ENCODE assay signal across 8 mouse cellular contexts in the genomic region with DNA sequence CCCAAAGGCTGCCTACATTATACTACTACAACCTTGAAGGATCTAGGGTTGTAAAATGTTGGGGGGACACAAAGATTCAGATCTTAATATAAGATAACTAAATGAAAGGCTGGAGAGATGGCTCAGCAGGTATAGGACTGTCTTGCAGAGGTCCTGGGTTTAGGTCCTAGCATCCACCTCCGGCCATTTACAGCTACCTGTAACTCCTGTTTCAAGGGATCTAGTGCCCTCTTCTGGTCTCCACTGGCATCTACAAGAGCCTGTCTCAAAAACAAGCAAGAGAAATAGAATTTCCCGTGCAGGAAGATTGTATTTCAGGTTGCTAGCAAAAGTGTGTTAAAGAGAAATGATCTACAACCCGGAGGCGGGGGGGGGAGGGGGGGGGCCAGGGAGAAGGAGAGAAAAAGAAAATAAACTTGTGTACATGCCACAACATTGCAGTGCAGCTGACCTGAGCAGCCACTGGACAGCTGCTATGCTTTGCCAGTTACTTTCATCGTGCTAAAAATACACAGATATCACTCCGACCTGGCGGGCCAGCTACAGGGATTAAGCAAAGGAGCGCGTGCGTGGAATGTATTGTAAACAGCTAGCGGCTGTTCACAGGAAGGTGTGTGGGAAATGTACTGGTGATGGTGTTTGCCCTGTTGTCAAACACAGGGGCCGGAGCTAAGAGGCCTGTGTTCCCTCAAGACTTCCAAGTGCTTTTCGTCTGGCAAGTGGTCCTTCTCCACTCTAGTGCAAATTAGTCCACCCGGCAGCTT. TPM values are rescaled to one million over a fixed set of nuclear protein-coding genes. Genes with fewer than 3 reads are reported as not detected.
A peak's percentile ranks its signal among the peaks of the same experiment; 100 is the strongest.
DNase-seq lines count a peak whose midpoint lies in the region; ATAC-seq and TF ChIP-seq lines count a peak whose summit lies in the region.

No protein-coding gene starts in this region.

- no peaks in the 10 kb centered on the region for H3K36me3 ChIP-seq in heart, embryonic 15.5 days
- no peaks in the 10 kb centered on the region for H3K36me3 ChIP-seq in small intestine, adult 2 months (ENCODE audit: control insufficient read depth, insufficient read depth, low read length)

- peak overlapping the region; percentile 54 for H3K4me2 ChIP-seq in heart, embryonic 15.5 days

- H3K27ac ChIP-seq in heart, embryonic 15.5 days = peak overlapping the region; percentile 86
- peak overlapping the region; percentile 55 for H3K27ac ChIP-seq in small intestine, adult 2 months (ENCODE audit: insufficient read depth, low read depth, low read length)

- 12% methylated on average over 14 of the region's 14 CpGs for whole genome bisulfite sequencing in heart, embryonic 15.5 days
- WGBS in small intestine, adult 2 months = 39% methylated on average over 14 of the region's 14 CpGs

- DNase-seq in cerebellum, adult 18-20 months = peak; percentile 43 to 53
- DNase-seq in cerebellum, adult 9-11 months = no peak
- DNase-seq in CD4-positive helper T cell, adult 2 months (ENCODE audit: low read depth, low spot score) = peak; percentile 72
- DNase-seq in cerebellum, postnatal 25 days = peak; percentile 43 to 70
- DNase-seq in liver = peak; percentile 77
- DNase-seq in ovary, adult 18-20 months (ENCODE audit: low spot score) = no peak

- TF ChIP-seq POLR2A in small intestine, adult 2 months (IDR thresholded peaks at IDR 0.05; ENCODE audit: low read depth, low read length) = no peak

- peak; percentile 56; the same call in 1 of the 2 replicates for TF ChIP-seq CTCF in small intestine, adult 2 months (IDR thresholded peaks at IDR 0.05; ENCODE audit: extremely low read depth, insufficient read length, insufficient replicate concordance, low read depth, low read length)

- 0 out of 2 replicates have a peak overlapping the region, but pooled peaks have one; percentile 7 for H3K9ac ChIP-seq in heart, embryonic 15.5 days

- H3K4me1 ChIP-seq in heart, embryonic 15.5 days (replicated peaks) = peaks cover 21% of the 10 kb centered on the region
- no peaks in the 10 kb centered on the region; the same call in 1 of the 2 replicates for H3K4me1 ChIP-seq in small intestine, adult 2 months (ENCODE audit: control insufficient read depth, insufficient read depth, insufficient read length, low read length)

- ATAC-seq in heart, embryonic 15.5 days (replicated peaks; ENCODE audit: insufficient number of reproducible peaks, insufficient read depth, low FRiP score, low read depth) = peak; percentile 37

- no peaks in the 10 kb centered on the region for H3K27me3 ChIP-seq in heart, embryonic 15.5 days
- no peaks in the 10 kb centered on the region for H3K27me3 ChIP-seq in small intestine, adult 2 months (ENCODE audit: control insufficient read depth, insufficient read depth, low read length)

- H3K9me3 ChIP-seq in heart, embryonic 15.5 days (replicated peaks) = no peaks in the 10 kb centered on the region

- H3K4me3 ChIP-seq in heart, embryonic 15.5 days = peak overlapping the region; percentile 15
- no peak overlapping the region for H3K4me3 ChIP-seq in small intestine, adult 2 months (ENCODE audit: low read depth, low read length)

RNA-seq across cellular contexts. Expression of a gene that starts 8.3 kb away (rescaled TPM):
- 11.3 and 13.0 TPM in 2 replicates for polyA plus RNA-seq in heart, embryonic 15.5 days (2015; fragmentation: Nextera tagmentation; extraction: Ambion mirVana)
- 1.6 and 3.3 TPM in 2 replicates for polyA plus RNA-seq in small intestine, adult 2 months (2012; rRNA removed)

RNA-seq across cellular contexts. Expression of a gene that starts 13.1 kb away (rescaled TPM):
- not detected in 2 replicates for polyA plus RNA-seq in heart, embryonic 15.5 days (2015; fragmentation: Nextera tagmentation; extraction: Ambion mirVana)
- not detected in 2 replicates for polyA plus RNA-seq in small intestine, adult 2 months (2012; rRNA removed)

RNA-seq across cellular contexts. Expression of a gene that starts 45.1 kb away (rescaled TPM):
- polyA plus RNA-seq in heart, embryonic 15.5 days (2015; fragmentation: Nextera tagmentation; extraction: Ambion mirVana) = 17.3 and 19.0 TPM in 2 replicates
- 70.0 and 133 TPM in 2 replicates for polyA plus RNA-seq in small intestine, adult 2 months (2012; rRNA removed)

Comparison
In these comparisons a context has a peak if more than half of its experiments do, and no peak if none do; other contexts are left out.
1. DNase-seq: peak in cerebellum, adult 18-20 months (2 of 2), CD4-positive helper T cell, adult 2 months (single experiment), cerebellum, postnatal 25 days (2 of 2) and liver (single experiment); none in cerebellum, adult 9-11 months (single experiment) and ovary, adult 18-20 months (single experiment).